Mouse (Mus musculus): Measurements from ENCODE around the gene Trim63. TPM values are rescaled to one million over a fixed set of nuclear protein-coding genes. Genes with fewer than 3 reads are reported as not detected.
"Not testable (repeated sequence)": the region's sequence is repeated elsewhere in the genome, so short reads cannot be mapped to it uniquely, and the experiment has no call there.

Trim63 gene
- total RNA-seq, 2 experiments from 2014 or later = 0.25 to 0.71 TPM

DNA sequence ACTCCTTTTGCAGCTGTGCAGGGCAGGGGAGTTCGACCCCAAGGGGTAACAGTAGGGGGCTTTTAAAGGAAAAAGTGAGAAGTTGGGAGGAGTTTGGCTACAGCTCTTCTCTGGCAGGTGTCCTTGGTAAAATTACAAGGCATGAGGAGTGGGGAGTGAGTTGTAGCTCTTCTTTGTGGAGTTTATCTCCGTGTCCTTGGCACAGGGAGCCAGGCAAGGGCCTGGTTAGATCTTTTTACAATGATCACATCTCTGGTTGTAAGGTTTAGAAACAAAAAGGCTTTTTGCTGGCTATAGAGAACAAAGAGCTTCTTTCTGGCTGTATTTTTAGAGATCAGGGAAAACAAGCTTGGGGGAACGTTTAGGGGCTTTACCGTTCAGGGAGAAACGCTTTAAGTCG is 26.3 kb downstream of the Trim63 start:
- not testable (repeated sequence) for DNase-seq (ENCODE audit: low spot score in 2 of 2)

GRCm38 (mm10) chr4:134342213-134342779 is 27.4 kb downstream of the Trim63 start:
- DNase-seq (ENCODE audit: low spot score in 2 of 2) = no peak

GRCm38 (mm10) chr4:134343071-134344031 is 28.4 kb downstream of the Trim63 start, which contains the start of gene Slc30a2:
TSS of gene Slc30a2 (plus strand) at chr4:134343181.
- no peak for DNase-seq (ENCODE audit: low spot score in 2 of 2)

- no peak for DNase-seq (ENCODE audit: low spot score in 2 of 2)
These were observed 29.7 kb downstream of the Trim63 start for GRCm38 (mm10) chr4:134344620-134345019.

- DNase-seq (ENCODE audit: low spot score in 2 of 2) = no peak
These were observed 30.9 kb downstream of the Trim63 start for GRCm38 (mm10) chr4:134345802-134346201.

DNA sequence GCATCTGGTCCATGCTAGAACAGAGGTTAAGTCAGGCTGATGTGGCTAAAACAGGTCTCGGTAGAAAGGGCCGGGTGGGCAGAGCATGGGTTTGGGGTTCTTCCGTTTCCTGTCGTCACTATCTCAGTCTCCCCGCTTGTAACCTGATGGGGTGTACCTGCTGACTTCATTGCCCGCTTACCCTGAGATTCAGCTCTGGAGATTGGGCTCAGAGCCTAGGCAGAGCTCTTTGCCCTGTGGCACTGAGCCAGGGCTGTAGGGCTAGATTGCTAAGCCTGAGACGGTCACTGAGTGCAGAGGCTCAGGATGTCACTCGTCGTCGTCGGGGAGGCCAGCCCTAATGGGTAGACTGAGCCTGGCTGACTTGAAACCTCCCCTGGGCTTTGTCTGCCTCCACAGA is 33.2 kb downstream of the Trim63 start:
- no peak for DNase-seq (ENCODE audit: low spot score in 2 of 2)

- no peak for DNase-seq (ENCODE audit: low spot score in 2 of 2)
These were observed 33.6 kb downstream of the Trim63 start for GRCm38 (mm10) chr4:134348545-134348944.

GRCm38 (mm10) chr4:134349829-134350228 is 34.9 kb downstream of the Trim63 start:
- no peak for DNase-seq (ENCODE audit: low spot score in 2 of 2)

DNA sequence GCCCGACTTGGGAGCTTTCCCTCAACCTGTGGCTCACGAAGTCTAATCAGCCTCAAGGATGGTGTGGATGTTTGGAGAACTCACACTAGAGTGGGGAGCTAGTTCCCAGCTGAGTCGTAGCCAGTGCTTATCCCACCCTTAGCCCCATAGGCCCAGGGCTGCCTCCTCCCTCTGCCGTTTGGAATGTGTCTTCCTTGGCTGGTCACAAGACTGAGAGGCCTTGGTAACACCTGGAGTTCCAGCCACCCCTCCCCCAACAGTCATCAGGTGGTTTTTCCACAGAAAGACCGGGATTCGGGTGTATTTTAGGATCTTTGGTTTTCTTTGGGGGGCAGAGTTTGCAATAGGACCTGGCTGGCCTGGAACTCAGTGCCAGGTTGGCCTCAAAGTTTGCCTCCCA is 35.7 kb downstream of the Trim63 start:
- no peak for DNase-seq (ENCODE audit: low spot score in 2 of 2)

DNA sequence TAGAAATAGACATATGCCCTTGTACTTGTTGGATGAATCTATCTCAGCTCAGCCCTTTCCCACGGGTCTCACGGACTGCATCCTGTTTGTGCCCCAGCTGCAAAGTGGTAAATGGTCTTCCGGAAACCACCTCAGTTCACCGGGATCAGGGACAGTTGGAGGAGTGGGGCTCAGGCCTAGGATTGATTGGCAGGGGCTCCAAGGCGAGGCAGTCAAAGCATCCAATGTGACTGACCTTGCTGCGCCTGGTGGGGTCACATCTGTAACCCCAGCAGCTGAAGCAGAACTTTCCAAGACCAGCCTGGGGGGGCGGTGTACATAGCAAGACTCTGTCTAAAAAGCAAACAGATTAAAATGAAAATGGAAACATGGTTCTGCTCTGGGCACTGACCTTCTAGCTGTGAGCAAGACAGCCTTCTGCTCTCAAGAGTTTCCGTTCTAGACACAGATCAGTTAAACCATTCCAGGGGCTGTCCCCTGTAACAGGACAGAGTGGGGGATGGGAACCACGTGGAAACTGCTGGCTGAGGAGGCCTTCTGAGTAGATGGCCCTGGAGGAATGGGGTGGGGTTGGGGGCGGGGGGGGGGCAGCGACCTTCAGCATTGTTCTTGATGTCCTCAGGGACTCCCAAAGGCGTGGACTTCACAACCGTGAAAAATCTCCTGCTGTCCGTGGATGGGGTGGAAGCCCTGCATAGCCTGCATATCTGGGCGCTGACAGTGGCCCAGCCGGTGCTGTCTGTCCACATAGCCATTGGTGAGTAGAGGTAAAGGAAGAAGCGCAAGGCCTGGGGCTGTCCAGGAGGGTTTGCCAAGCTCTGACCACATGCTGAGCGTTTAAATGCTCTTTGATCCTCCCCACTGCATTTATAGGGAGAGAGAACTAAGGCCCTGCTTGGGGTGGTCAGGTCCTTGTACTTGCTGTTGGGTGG is 36.7 kb downstream of the Trim63 start:
- DNase-seq (ENCODE audit: low spot score in 2 of 2) = no peak

- no peak for DNase-seq (ENCODE audit: low spot score in 2 of 2)
These were observed 37.4 kb downstream of the Trim63 start for GRCm38 (mm10) chr4:134352261-134352707.

DNA sequence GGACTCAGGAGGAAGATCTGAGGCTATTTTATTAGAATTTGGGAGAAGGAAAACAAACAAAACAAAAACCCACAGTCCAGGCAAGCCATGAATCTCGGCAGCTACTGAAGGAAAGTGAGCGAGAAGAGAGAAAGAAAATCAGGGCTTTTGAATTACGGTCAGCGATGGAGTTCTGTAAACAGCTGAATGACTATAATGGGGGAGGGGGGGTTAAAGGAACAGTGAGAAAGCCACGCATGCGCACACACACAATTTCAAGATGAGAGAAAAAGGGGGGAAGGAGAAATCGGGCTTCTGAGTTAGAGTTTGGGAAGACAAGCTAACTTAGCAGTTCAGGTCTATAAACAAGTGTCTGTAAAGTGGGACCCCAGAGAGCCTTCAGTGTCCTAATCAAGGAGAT is 38.0 kb downstream of the Trim63 start:
- no peak for DNase-seq (ENCODE audit: low spot score in 2 of 2)

DNA sequence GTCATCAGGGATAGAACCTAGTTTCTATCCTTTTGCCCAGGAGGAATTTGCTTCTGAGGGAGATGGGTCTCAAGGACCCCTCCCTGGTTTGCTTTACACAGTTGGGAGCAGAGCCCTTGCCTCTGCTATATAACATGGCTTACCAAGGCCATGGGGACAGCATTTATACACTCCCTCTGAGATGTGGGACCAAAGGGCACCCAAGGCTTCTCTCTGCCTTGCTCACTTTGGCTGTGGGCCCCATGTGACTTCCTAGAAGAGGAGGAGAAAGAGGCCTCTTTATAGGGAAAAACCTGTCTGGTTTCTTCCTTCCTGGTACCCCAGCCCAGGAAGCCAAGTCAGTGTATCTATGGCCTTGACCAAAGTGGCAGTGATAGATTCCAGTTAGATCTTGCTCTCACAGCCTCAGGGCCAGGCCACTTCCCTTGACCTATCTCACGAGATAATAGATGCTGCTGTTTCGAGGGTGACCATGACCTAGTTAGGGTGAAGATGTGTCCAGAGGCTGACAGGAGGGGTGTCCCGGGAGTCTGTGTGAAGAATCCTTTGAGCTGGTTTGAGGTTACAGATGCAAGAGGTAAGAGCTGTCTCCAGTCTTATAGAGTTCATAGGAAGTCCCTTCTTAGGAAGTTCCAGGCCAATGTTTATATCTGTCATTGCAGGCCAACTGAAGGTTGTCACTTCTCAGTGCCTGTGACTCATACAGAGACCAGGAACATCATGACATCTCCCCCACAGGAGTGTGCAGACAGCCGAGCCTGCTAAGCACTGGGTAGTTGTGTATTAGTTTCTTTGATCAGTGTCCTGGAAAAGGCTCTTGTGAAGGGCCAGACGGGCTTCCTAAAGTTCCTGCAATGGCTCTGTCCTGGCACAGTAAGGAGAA is 38.8 kb downstream of the Trim63 start:
- no peak for DNase-seq (ENCODE audit: low spot score in 2 of 2)

GRCm38 (mm10) chr4:134355841-134356452 is 41.0 kb downstream of the Trim63 start:
- DNase-seq (ENCODE audit: low spot score in 2 of 2) = no peak

GRCm38 (mm10) chr4:134356591-134357460 is 41.9 kb downstream of the Trim63 start:
- peak; percentile 84 to 87 for DNase-seq (ENCODE audit: low spot score in 2 of 2)

DNA sequence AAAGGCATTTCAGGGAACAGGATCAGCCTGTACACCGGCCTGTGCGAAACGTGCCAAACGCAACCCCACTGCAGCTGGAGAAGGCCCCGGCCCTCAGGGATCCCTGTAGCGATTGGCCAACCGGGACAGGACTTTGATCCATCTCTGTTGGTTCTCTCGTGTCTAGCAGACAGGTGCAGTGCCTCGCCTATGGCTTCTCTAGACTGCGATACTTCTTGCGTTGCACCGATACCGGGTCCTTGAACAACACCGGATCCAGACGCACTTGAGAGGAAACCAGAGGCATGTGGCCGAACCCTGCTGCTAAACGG is 42.5 kb downstream of the Trim63 start:
- DNase-seq (ENCODE audit: low spot score in 2 of 2) = no peak

- no peak for DNase-seq (ENCODE audit: low spot score in 2 of 2)
These were observed 44.7 kb downstream of the Trim63 start for GRCm38 (mm10) chr4:134359649-134360048.

GRCm38 (mm10) chr4:134361215-134361614 is 46.3 kb downstream of the Trim63 start:
- no peak for DNase-seq (ENCODE audit: low spot score in 2 of 2)

GRCm38 (mm10) chr4:134362124-134362523 is 47.2 kb downstream of the Trim63 start:
- peak in 1 of 2 experiments; percentile 38 for DNase-seq (ENCODE audit: low spot score in 2 of 2)
